Mouse (Mus musculus) gastrocnemius, postnatal 25 days (tissue): Measurements from ENCODE around the gene Lman1l. TPM values are rescaled to one million over a fixed set of nuclear protein-coding genes. Genes with fewer than 3 reads are reported as not detected.
A peak's percentile ranks its signal among the peaks of the same experiment; 100 is the strongest.

Source experiments
- DNase-seq: peaks from one replicate; pipeline ENCODE4 v3.0.0; 2022
- total RNA-seq, 2 experiments: library from RNA; stranded (reverse); gene quantifications; 1 replicate in 1 of 2; 2 replicates in 1 of 2; pipeline ENCODE4 v1.2.3; 2021

Lman1l gene
- total RNA-seq, 2 experiments from 2014 or later = not detected

DNA sequence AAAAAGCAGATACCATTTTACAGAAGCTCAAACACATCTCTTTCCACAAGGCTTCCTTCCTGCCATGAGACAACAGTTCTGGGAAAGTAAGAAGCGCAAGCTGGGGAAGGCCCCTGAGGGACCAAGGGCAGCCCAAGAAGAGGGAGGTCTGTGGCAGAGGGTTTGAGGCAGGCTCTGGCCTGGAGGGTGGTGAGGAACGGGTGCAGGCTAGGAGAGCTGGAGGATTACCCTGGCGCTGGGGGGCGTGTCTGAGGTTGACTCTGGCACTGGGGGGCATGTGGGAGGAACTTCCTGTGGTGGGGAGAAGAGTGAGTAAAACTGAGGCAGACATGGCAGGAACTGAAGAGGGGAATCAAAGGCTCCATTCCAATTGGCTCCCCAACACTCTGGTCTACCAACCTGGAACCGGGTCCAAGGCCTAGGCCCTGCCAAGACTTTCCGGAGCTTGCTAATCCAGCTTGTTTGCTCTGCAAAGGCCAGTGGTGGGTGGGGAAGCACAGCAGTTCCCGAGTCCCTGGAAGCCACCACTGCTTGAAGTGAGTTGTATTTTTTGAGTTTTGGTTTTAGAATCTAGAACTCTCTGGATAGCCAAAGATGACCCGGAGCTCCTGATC is 2.9 kb downstream of the Lman1l start:
- no peak for DNase-seq

DNA sequence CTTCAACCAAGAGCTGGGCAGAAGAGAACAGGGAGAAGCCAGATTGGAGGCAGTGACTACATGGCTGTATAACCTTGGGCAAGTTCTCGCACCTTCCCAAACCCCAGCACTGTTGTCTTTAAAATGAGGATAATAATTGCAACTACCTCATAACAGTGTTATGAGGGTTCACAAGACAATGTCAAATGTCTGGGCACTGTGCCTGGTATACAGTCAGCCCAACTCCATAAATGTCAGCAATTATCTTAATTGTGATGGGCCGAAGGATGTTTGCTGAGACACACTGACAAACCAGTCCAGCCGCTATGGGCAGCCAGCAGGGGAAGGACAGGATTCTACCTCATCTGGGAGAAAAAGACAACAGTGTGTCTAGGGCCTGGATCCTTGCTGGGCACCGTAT is 5.8 kb downstream of the Lman1l start:
- no peak for DNase-seq

DNA sequence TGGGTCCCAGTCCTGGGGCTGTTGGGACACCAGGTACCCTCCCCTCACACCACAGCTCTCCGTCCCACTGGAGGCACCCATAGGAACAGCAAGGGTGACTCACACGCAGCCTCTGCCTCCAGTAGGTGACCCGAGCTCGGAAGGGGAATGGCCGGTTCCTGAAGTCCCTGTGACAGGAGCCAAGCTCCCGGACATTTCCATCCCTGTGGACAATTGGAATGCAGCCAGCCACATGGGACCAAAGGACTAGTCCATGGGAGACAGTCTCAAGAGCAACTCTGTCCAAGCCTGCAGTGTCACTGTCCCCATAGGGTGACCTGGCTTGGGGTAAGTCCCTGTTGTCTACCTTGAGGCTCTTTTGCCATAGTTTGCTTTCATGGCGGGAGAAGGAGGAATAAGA is 6.6 kb downstream of the Lman1l start:
- no peak for DNase-seq

DNA sequence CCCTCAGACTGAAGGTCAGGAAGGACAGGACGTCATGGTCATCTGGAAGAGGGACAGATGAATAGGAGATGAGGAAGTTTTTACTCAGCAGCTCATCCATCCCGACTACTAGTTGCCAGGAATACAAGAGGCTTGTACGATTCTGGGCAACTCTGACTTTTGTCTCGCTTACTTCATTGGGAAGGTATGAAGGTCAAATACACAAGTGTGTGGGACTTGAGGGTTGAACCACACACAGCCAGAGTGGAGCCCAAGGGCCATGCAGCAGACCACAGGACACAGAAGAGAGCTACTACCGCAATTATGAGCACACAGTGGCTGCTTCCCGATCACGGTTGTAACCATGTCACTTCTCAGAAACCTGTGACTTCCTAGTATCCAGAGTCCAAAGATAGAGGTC is 8.0 kb downstream of the Lman1l start:
- no peak for DNase-seq

DNA sequence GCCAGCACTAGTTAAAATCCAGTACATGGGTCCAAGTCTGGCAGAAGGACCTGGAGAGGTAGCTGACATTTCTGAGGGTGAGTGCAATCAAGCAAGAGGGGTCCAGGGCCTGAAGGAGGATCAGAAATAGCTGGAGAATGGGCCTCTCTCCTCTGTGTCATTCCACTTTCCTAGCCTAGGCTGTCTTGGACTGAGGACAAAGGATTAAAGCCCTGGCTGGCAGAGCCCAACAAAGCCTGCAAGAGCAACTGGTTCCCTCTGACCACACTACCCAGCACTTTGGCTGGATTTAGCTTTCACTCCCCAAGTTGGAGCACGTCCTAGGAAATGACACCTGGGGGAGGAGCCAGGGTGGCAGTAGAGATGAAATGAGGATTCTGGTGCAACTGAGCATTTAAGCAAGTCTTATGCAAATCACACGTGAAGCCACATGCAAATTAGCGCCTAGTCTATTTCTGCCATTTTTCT is 10.2 kb downstream of the Lman1l start:
- no peak for DNase-seq

DNA sequence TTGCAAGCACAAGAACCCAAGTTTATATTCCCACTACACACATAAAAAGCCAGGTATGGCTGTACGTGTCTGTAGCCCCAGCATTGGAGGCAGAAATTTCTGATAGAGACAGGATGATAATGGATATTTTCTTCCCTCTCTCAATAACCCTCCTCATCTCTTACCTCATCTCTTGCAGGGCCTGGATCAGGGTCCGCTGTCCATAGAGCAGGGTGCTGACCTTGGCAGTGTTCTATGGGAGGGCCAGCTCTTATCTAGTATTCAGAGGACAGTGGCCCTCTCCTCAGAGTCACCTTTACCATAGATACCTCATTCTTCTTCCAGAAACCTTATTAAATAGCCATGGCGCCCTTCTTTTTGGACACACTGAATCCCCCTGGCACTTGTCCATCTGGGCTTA is 10.8 kb downstream of the Lman1l start:
- no peak for DNase-seq

DNA sequence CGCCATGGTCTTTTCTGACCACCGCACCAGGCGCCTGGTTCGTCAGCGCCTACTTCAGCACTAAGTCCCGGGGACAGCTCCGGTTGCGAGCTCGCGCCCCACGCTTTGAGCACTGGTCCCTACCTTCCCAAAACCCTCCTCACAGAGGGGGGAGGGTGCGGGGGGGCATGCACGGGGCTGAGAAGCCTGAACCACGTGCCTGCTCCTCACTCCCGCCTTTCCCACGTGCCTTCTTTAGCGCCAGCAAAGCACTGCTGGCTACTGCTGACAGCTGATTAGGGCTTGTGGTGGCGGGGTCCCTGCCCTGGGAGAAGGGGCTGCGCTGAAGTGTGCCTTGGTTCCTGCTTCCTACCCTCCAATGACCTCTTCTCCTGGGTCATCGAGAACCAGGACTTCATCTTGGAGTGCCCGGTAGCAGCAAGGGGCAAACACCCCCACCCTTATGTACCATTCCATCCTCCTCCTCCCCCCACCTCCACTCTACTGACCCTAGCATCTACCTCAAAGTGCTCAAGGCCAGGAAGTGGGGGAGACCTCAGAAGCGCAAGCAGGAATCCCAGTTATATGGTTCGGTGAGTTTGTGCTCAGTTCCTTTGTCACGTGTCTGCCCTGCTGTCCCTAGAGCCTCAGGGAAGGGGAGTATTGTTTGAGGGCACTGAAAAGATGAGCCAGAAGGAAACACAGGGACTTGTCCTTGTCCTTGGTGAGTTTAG is 14.3 kb downstream of the Lman1l start, which contains the start of gene Cplx3:
TSS of gene Cplx3 (minus strand) at position 143 of the 713 bp plus-strand sequence.
- DNase-seq = no peak

DNA sequence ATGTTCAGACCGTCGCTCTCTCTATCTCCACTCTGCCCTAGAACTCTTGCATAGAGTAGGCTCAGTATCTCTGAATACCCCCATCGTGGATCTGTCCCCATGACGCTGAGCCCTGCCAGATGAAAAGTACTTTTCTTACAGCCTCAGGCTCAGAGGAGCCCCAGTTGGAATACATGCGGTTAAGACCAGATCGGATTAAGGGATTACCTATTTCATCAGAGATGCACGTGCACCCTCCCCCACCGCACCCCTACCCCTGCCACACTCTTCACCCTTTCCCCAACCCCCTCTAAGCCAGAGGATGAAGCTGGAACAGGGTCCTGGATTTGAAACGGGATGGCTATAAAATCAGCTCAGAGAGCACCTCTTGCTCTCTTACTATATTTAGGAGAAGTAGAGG is 15.1 kb downstream of the Lman1l start:
- DNase-seq = no peak

DNA sequence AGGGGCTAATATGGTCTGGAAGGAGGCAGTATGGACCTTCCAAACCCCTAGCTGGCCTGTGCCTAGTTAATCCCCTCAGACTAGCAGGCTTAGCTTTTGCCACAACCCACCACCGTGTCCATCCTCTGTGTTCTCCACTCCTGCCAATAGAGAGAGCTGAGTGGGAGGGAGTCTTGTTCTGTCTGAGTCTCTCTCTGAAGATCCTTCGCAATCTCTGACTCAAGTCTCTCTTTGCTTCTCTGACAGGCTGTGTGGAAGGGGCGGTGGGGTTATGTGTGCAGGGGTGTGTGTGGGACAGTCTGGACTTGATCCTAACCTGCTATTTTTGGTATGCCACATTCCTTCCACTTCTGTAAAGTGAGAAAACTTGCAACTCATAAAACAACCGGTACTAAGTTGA is 15.7 kb downstream of the Lman1l start:
- DNase-seq = no peak

DNA sequence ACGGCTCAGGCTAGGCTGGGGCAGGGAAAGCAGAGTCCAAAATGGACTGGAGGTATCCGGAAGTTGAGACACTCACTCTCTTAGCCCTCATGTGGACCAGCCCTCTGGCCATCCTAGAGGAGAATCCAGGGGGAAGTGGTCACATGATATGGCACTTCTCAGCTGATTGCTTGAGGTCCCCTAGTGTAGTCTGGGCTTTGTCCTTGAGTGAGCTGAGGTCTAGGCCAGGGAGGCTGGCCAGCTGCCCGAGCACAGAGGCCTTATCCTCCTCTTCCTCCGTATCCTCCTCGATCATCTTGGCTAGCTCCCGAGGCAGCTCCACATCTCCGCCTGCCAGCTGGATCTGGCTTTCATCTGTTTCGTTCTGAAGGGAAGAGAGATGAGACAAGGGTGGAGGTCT is 18.5 kb downstream of the Lman1l start:
- no peak for DNase-seq

DNA sequence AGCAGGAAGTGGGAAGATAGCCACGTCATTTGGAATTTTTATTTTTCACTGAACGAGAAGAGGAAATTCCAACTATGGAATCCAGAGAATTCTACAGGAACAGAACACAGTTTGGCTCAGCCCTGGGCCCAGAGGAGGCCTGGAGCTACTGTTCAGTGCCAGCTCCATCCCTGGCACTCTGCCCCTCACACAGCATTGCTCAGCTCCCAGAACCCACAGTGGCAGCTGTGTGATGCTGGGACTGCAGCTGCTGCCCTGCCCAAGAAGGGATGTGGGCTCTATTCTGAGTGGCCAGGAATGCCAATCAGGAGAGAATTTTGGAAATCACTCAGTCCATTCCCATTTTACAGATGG is 19.2 kb downstream of the Lman1l start:
- DNase-seq = no peak

DNA sequence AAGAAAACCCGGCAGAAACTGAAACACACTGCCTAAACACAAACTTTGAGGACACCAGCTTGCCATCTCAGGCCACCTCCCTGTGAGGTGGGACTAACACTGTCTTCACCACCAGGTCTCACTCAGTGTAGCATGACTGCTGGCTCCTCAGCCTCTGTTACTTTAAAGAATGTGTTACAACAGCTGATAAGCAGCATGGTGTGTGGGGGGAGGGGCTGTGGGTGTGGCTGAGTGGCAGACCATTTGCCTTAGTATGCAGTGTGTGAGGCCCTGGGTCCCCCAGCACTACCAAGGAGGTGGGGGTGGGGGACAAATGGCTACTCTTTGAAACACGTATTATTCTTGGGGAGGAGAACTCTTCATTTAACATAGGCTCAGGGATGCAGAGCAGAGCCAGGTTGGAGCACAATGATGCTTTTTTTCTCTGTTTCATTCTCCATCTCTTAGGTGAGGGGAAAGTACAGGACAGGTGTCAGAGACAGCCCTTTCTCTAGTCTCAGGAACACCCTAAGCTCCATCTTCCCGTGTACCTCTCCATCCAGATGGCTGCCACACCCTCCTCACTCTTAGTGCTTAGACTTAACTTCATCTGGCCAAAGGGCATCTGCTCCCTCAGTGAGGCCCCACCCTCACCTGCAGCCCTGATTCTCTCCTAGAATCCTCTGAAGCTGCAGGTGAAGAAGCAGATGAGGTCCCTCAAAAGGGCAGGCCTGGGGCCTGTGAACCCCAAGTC is 19.8 kb downstream of the Lman1l start:
- DNase-seq = no peak

DNA sequence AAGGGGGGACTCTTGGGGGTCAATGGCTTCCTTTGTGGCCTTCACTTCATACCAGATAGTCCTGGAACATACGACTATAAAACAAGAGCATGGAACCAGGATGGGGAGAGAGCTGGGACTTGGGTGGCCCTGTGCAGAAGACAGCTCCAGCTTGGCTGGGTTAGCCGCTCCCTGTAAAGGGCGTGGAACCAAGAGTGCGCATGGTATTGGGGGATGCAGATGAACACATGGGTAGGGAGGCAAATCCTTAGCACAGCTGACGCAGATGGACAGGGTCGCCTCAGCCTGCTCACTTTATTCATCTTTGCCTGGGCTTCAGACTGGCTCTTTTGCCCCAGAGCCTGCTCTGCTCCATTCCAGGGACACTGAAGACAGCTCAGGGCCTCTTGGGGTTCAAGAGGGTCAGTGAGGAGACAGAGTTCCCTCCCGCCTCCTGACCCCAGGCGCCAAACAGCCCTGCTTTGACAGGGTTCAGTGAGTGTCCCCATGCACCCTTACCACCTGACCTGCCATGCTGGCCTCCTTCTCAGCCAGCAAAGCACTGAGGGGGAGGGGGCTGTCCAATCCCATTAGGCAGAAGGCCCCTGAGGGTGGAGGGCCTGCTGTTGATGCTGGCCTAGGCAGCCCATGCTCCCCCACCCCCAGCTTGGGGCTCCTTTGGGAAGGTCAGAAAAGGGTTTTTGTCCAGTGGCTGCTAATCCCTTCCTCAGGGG is 21.6 kb downstream of the Lman1l start:
- DNase-seq = no peak

DNA sequence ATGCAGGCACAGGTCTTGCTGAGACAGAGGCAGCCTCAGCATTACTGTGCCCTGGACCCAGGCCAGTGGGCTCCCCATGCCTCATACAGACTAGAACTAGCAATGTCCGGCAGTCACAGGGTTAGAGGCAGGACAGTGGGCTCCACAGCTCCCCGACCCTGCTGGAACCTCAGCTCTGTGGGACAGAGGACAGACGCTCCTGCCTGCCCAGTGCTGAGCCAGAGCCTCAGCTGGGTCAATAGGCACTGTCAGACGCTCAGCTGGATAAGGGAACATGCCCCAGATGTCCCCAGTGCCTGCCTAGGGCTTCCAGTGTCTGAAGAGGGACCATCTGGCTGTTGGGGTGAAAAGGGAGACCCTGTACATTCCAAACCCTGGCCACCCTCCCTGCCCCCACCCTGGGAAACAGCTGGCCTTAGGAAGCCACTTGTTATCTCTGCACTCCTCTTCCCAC is 22.6 kb downstream of the Lman1l start:
- no peak for DNase-seq

DNA sequence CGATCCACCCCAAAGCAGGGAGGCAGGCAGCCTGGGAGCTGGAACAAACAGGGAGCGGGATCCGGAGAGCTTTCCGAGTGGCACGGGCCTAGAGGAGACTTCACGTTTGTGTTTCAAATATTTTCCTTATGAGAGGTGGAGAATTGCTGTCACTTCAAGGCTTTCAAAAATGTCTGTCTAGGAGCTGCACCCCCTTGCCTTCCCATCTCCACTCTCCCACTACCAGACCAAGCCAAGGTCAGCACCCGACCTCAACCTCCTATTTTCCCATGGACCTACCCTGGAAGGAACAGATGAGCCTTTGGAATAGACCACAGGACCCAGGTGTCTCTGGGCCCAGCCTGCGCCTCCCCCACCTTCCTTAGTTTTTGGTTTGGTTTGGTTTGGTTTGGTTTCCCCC is 23.3 kb downstream of the Lman1l start:
- DNase-seq = no peak

DNA sequence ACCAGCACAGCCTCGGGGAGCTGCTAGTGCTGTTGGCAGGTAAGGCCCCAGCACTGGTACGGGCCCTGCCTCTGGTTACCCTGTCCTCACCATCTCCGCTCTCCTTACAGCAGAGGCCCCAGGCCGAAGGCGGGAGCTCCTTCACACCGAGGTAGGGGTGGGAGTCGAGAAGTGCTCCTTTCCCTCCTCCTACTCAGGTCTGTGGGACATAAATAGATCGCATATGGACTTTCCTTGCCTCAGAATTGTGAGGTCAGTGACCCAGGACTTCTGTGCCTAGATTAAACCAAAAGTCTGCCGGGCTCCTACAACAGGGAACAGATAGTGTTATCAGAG is 26.4 kb downstream of the Lman1l start:
- no peak for DNase-seq

DNA sequence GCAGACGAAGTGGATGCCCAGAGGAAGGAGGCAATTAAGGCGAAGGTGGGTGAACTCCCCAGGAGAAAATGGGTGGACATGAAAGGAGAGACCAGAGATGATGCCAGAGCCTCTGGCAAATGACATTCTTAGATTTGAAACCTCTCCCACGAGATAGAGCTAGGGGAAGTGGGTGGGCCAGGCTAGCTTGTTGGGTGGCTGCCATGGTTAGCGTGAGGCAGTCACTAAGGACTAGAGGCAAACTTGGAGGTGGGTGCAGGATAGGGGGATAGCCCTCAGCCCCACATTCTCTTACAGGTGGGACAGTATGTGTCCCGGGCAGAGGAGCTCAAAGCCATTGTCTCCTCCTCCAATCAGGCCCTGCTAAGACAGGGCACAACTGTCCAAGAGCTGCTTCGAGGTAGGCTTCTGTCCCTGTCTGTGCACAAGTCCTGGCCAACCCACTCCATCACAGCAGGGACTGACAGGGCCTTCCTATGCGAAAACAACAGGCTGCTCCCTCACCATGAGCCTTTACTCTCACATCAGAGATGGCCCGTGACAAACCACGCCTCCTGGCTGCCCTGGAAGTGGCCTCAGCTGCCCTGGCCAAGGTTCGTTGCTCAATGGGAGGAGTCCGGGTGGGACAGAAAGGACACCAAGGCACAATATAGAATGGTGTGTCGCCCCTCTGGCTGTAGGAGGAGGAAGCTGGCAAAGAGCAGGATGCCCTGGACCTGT is 27.0 kb downstream of the Lman1l start:
- no peak for DNase-seq

DNA sequence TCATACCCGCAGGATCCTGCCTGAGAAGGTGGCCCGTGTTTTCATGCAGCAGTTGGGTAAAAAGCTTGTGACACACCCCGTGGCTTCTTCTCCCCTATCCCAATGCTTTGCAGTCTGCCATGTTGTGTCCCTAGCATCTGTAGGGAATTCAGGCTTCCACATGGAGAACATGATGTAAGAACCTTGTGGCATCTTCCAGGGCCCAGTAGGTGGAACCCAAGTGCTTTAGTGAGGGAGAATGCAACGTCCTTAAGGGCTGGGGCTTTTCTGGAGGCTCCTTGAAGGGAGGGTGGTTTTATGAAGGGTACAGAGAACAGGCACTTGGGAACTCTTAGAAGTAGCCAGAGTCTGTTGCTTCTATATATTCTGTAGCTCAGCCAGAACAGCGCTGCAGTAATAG is 29.8 kb downstream of the Lman1l start:
- DNase-seq = no peak

DNA sequence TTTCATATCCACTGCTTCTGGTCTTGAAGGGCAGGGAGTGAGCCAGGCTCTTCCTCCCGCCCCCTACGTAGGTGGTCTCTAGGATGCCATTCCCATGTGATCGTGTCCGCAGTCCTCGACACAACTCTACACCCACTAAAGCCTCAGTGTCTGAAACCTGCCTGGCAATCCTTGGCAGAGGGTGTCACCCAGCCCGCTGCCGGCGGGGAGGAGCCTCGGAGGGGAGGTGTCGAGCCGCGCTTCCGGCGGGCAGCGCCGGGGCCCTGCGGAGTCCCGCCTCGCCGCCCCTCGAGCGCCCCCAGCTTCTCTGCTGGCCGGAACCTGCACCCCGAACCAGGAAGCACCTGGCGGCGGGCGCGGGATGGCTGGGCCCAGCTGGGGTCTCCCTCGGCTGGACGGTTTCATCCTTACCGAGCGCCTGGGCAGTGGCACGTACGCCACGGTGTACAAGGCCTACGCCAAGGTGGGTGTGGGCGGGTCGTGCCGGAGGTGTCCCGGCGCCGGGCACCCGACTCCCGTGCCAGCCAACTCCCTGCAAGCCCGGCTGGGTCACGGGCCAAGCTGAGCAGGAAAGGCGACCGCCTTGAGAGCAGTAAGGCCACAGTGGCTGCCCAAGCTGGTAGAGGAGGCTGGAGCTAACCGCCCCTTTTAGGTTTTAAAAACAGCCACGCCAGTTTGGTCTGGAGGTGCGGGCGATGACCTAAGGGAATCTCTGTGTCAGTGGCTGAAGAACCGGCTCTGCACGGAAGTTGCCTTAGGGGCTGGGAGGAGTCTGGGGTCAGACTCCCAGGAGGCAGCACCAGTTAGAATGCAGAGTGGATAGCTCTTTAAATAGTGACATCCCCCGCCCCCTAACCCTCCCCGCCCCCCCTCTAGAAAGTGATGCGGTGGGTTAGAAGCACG is 31.1 kb downstream of the Lman1l start, which contains the start of gene Ulk3:
TSS of gene Ulk3 (plus strand) at position 229 of the 903 bp plus-strand sequence.
- peak; percentile 81 for DNase-seq

DNA sequence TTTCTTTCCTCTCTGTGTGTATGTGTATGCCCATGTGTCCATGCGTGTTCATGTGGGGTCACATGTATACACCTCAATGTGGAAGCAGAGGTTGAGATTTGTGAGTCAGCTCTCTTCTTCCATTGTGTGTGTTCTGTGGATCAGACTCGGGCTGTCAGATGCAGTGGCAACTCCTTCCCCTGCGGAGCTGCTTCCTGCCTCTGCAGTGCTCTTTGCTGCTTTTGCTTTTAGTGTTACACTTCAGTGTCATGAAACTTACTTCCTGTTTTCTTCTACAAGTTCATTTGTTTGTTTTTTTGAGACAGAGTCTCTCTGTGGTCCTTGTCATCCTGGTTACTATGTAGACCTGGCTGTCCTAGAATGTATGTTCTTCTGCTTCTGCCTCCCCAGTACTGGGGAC is 35.6 kb downstream of the Lman1l start:
- DNase-seq = no peak
